Mouse (Mus musculus) cerebellum, adult 18-20 months (tissue): ENCODE results near the gene Cd101.
A peak's percentile ranks its signal among the peaks of the same experiment; 100 is the strongest.

Experiments
- DNase-seq, 2 experiments: peaks; one replicate each; pipeline ENCODE4 v3.0.0; 2021

The Cd101 gene

GRCm38 (mm10) chr3:100999732-101000131 lies 29.6 kb downstream of the Cd101 start:
- no peak for DNase-seq

GRCm38 (mm10) chr3:100998904-100999340 lies 30.4 kb downstream of the Cd101 start:
- peak; percentile 42 to 56 for DNase-seq

DNA sequence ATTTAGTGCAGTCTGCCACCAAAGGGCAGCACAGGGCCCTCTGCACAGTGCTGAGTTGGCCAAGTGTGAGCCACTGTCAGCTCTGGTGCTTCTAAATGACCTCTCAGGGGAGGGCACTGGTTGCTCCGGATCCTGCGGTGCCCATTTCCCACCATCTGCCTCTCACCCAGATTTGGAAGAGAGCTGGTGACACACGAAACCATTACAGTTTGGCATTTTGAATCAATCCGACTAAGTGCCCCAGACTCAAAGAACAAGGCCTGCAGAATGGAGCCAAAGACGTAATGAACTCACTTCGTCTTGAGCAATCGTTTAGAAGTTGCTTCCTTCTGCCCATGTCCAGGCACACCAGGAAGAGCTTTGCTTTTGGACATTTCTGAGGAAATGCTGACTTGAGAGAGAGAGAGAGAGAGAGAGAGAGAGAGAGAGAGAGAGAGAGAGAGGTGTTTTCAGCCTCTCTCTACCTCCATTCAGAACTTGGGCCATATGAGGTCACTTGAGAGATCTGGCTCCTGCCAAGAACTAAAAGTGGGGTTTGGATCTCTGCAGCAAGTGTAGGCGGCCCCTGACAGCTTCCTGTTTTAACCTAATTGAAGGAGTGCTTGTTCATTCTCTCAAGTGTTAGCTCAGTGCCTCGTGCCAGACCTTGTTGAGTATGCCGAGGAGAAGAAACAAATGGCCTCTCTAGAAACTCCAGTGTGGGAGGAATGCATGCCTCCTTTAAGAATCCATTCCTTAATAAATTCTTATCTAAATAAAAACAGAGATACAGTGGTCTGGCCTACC lies 31.4 kb downstream of the Cd101 start:
- no peak for DNase-seq

DNA sequence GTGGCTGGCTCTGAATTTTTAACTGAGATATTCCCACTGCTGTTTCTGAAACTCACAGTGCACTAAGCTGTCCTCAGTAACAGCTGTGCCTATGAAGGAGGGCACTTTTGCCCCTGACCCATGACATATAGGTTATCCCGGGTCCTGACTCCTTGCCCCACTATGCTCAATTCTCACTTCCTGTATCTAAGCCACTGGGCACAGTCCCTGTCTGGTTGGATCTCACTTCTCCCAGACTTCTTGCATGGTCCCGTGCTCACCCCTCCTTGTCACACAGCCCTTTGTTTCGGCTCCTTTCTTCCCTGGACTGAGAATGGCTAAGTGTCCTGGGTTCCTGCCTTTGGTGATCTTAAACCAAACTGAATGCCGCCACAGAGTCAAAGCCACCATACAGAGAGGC lies 35.1 kb downstream of the Cd101 start:
- DNase-seq, result no peak

DNA sequence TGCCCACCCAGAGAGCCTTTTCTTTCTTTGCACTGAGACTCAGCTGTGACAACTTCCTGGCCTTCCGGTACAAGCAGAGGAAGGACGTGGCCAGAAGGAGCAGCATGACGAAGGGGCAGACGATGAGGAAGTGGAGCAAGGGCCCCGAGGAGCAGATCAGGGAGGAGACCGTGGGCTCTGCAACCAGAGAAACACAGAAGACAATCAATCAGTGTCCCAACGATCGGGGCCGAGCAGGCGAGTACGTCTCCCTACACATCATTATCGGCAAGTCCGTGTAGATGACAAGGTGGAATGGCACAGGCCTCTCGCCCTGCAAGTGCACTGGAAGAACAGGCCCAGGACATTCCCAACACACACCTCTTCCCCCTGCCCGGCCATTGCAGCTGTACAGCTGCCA lies 35.6 kb downstream of the Cd101 start:
- no peak for DNase-seq

- no peak for DNase-seq
Observed at GRCm38 (mm10) chr3:100993158-100993557, 36.2 kb downstream of the Cd101 start.

DNA sequence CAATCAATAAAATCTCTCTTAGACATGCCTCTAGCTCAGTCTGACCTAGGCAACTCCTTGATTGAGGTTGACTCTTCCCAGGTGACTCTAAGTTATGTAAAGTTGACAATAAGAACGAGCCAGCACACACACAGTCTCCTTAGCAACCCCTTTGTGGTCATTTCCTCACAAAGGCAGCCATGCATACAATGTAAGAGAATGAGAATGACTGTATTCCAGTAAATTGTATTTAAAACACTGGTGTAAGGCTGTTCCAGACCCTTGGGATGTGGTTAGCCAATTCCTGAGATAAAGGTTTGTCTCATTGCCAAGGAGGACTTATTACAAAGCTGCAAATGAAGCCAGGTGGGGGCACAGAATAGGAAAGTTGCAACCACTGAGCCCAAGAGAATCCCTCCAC lies 39.1 kb downstream of the Cd101 start:
- DNase-seq, result no peak

GRCm38 (mm10) chr3:100989417-100989816 lies 39.9 kb downstream of the Cd101 start:
- no peak for DNase-seq

DNA sequence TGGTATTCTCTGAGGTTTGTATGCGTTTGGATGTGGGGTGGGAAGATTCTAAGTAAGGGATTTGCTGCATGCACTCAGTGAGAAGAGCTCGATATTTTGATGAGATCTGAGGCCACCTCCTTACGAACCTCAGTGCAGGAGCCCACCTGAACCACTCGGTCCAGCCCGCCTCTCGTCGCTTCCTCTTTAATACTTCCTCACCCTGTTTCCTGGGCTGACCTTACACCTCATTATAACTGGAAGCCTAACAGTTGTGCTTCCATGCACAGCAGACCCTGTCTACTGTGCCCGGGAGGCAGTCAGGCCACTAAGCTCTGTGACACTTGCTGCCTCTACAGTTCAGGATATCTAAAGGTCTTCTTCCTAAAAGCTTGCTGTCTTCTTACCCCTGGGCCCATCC lies 50.1 kb downstream of the Cd101 start:
- no peak for DNase-seq

GRCm38 (mm10) chr3:100973906-100974305 lies 55.5 kb downstream of the Cd101 start:
- DNase-seq, result no peak

- peak; percentile 89 to 90 for DNase-seq
Observed at GRCm38 (mm10) chr3:100969176-100969917, 60.0 kb downstream of the Cd101 start, which contains the start of gene Ttf2. Ttf2 (minus strand) TSS chr3:100969663.

GRCm38 (mm10) chr3:100963849-100964542 lies 65.4 kb downstream of the Cd101 start:
- DNase-seq, result peak; percentile 29 to 33

DNA sequence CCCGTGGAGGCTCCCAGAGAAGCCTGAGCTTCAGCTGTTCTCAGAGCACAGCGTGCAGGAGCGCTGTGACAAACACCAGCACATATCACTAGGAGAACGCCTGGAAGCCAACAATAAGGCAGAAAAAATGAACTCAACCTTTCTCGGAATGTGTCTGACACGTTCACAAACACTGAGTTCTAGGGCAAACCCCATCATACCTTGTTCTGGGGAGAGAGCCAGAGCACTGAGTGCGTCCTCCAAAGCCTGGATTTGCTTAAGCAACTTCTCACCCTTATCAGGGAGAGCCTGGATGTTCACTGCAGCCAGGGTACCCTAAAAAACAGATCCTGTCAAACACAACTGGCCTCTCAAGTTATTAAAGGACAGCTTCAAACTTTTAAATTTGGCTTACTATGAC lies 67.9 kb downstream of the Cd101 start:
- DNase-seq, result no peak

- no peak for DNase-seq
Observed at GRCm38 (mm10) chr3:100961007-100961406, 68.3 kb downstream of the Cd101 start.

- DNase-seq, result no peak
Observed at GRCm38 (mm10) chr3:100954616-100955015, 74.7 kb downstream of the Cd101 start.

GRCm38 (mm10) chr3:100951531-100951930 lies 77.8 kb downstream of the Cd101 start:
- no peak for DNase-seq

- DNase-seq, result no peak
Observed at GRCm38 (mm10) chr3:100947286-100947685, 82.1 kb downstream of the Cd101 start.
